Mouse (Mus musculus): ENCODE data around the gene D16Ertd472e.
"Not testable (repeated sequence)": the region's sequence is repeated elsewhere in the genome, so short reads cannot be mapped to it uniquely, and the experiment has no call there.

GRCm38 (mm10) chr16:78492696-78493095, 83.8 kb downstream of the D16Ertd472e start:
- TF ChIP-seq CTCF (IDR thresholded peaks at IDR 0.05; ENCODE audit: borderline replicate concordance, insufficient read depth, low read depth, low read length); POLR2A (IDR thresholded peaks at IDR 0.05; ENCODE audit: borderline replicate concordance, insufficient read depth, low read length): not testable (repeated sequence)
